In the genomic region with DNA sequence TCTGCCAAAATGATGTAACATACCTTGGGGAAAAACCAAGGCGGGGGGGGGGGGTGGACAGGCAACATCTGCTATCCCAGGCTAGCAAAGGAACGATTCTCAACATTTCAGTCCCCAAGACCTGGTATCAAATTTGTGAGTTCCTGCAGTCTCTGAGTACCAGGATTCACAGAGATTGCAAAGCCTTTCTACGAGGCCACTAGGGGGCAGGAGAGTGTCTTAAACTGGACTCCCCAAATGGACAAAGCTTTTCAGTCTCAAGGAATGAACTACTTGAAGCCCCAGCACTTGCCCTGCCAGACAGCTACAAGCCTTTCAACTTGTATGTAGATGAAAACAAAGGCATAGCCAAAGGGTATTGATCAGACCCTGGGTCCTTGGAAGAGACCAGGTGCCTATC, we compare ENCODE assay signal across 8 mouse cellular contexts. TPM values are rescaled to one million over a fixed set of nuclear protein-coding genes. Genes with fewer than 3 reads are reported as not detected.
DNase-seq lines count a peak whose midpoint lies in the region; ATAC-seq and TF ChIP-seq lines count a peak whose summit lies in the region.
"Had no signal": no experiment of that assay in that cellular context is flagged by ENCODE, and none has a peak within 500 bp of the region (broad histone marks: within the 10 kb centered on the region; RNA-seq: fewer than 3 reads in every experiment).

No protein-coding gene starts in this region.

- H3K4me3 ChIP-seq in layer of hippocampus, adult 2 months = no peak overlapping the region
- H3K4me3 ChIP-seq in small intestine, adult 2 months (ENCODE audit: low read depth, low read length) = no peak overlapping the region
- H3K4me3 ChIP-seq: limb, embryonic 13.5 days had no signal

- peak; percentile 15 for ATAC-seq in CD4-positive, CD25-positive, alpha-beta regulatory T cell, adult 4 months

- no peaks in the 10 kb centered on the region for H3K27me3 ChIP-seq in small intestine, adult 2 months (ENCODE audit: control insufficient read depth, insufficient read depth, low read length)
- H3K27me3 ChIP-seq: limb, embryonic 13.5 days had no signal

- peaks cover under 1% of the 10 kb centered on the region; the same call in 1 of the 2 replicates for H3K36me3 ChIP-seq in small intestine, adult 2 months (ENCODE audit: control insufficient read depth, insufficient read depth, low read length)

- peak; percentile 73; the same call in 1 of the 2 replicates for TF ChIP-seq CTCF in brain, embryonic 14.5 days (IDR thresholded peaks at IDR 0.05; ENCODE audit: borderline replicate concordance, extremely low read depth, insufficient read depth, insufficient read length)
- TF ChIP-seq CTCF in layer of hippocampus, adult 2 months (conservative IDR thresholded peaks at IDR 0.05) = peak; percentile 88
- peak; percentile 48; the same call in 1 of the 2 replicates for TF ChIP-seq CTCF in small intestine, adult 2 months (IDR thresholded peaks at IDR 0.05; ENCODE audit: extremely low read depth, insufficient read length, insufficient replicate concordance, low read depth, low read length)

- peaks cover 6% of the 10 kb centered on the region; the same call in 1 of the 2 replicates for H3K4me1 ChIP-seq in small intestine, adult 2 months (ENCODE audit: control insufficient read depth, insufficient read depth, insufficient read length, low read length)

- DNase-seq in A20 (ENCODE audit: low read depth, low spot score) = peak; percentile 85
- peak; percentile 83 for DNase-seq in brain, embryonic 14.5 days (ENCODE audit: low read depth)
- peak; percentile 49 to 66 for DNase-seq in frontal cortex, postnatal 36 days (ENCODE audit: low spot score in 2 of 2)
- DNase-seq in layer of hippocampus, adult 2 months (ENCODE audit: low spot score in 2 of 2) = peak; percentile 65 to 72
- peak; percentile 79 for DNase-seq in lung, postnatal 14 days

- no peak overlapping the region for H3K27ac ChIP-seq in layer of hippocampus, adult 2 months
- H3K27ac ChIP-seq in small intestine, adult 2 months (ENCODE audit: insufficient read depth, low read depth, low read length) = no peak overlapping the region
- H3K27ac ChIP-seq: limb, embryonic 13.5 days had no signal

- 3% methylated on average over 3 of the region's 3 CpGs for WGBS in small intestine, adult 2 months

- no peak for TF ChIP-seq POLR2A in brain, embryonic 14.5 days (IDR thresholded peaks at IDR 0.05; ENCODE audit: borderline replicate concordance, extremely low read depth, insufficient read depth, insufficient read length, poor library complexity, severe bottlenecking)
- TF ChIP-seq POLR2A in small intestine, adult 2 months (IDR thresholded peaks at IDR 0.05; ENCODE audit: low read depth, low read length) = no peak

RNA-seq across cellular contexts. Expression of a gene that starts 1.3 kb away (rescaled TPM):
- polyA plus RNA-seq in CD4-positive, CD25-positive, alpha-beta regulatory T cell, adult 4 months (2017; shearing (Covaris generic)) = 10 to 100 TPM; 16.0 to 19.2 TPM
- 24.3 and 25.9 TPM in 2 replicates for polyA plus RNA-seq in brain, embryonic 14.5 days (2012; rRNA removed)
- 10 to 100 TPM; 17.0 to 20.5 TPM for total RNA-seq in layer of hippocampus, adult 2 months (2021)
- 6.3 and 11.6 TPM in 2 replicates for polyA plus RNA-seq in small intestine, adult 2 months (2012; rRNA removed)

RNA-seq across cellular contexts. Expression of a gene that starts 15.3 kb away (rescaled TPM):
- 10 to 100 TPM; 12.5 to 14.8 TPM for polyA plus RNA-seq in CD4-positive, CD25-positive, alpha-beta regulatory T cell, adult 4 months (2017; shearing (Covaris generic))
- polyA plus RNA-seq in brain, embryonic 14.5 days (2012; rRNA removed) = 1.1 and 1.8 TPM in 2 replicates
- 1 to 10 TPM; 2.3 to 2.4 TPM for total RNA-seq in layer of hippocampus, adult 2 months (2021)
- polyA plus RNA-seq in small intestine, adult 2 months (2012; rRNA removed) = 0.44 and 0.47 TPM in 2 replicates

RNA-seq across cellular contexts. Expression of a gene that starts 21.0 kb away (rescaled TPM):
- 10 to 100 TPM; 70.9 to 80.2 TPM for polyA plus RNA-seq in CD4-positive, CD25-positive, alpha-beta regulatory T cell, adult 4 months (2017; shearing (Covaris generic))
- polyA plus RNA-seq in brain, embryonic 14.5 days (2012; rRNA removed) = 68.0 and 77.7 TPM in 2 replicates
- 100 to 1,000 TPM; 162 to 167 TPM for total RNA-seq in layer of hippocampus, adult 2 months (2021)
- 23.4 and 56.8 TPM in 2 replicates for polyA plus RNA-seq in small intestine, adult 2 months (2012; rRNA removed)
